Mouse (Mus musculus): ENCODE data around the gene Tdrd7. TPM values are rescaled to one million over a fixed set of nuclear protein-coding genes. Genes with fewer than 3 reads are reported as not detected.
A peak's percentile ranks its signal among the peaks of the same experiment; 100 is the strongest.

Tdrd7 gene
- polyA plus RNA-seq, 1 experiment from 2014 or later, result 11.9 TPM

GRCm38 (mm10) chr4:46042505-46042850 is 77.3 kb downstream of the Tdrd7 start:
- Histone ChIP-seq H3K4me2 (ENCODE audit: low read depth, low read length) (peak overlapping the region; percentile 80), H3K4me3 (ENCODE audit: low read depth, low read length) (peak overlapping the region; percentile 93), H3K4me1 (ENCODE audit: control insufficient read depth, low read depth, low read length) (peaks cover 30% of the 10 kb centered on the region), H3K9me3 (replicated peaks; ENCODE audit: control insufficient read depth, low read length) (no peaks in the 10 kb centered on the region), H3K27me3 (ENCODE audit: control insufficient read depth, insufficient read depth, low read depth, low read length) (peaks cover 12% of the 10 kb centered on the region; the same call in 1 of the 2 replicates), H3K36me3 (ENCODE audit: control insufficient read depth, insufficient read depth) (peaks cover 26% of the 10 kb centered on the region), H3K9ac (ENCODE audit: low read depth, low read length) (peak overlapping the region; percentile 92), H3K27ac (ENCODE audit: low read length) (peak overlapping the region; percentile 98)
- ATAC-seq (ENCODE audit: low read depth), result peak; percentile 42
- WGBS (ENCODE audit: insufficient replicate concordance), result 16% methylated on average over 5 of the region's 5 CpGs

GRCm38 (mm10) chr4:46043361-46043760 is 78.2 kb downstream of the Tdrd7 start:
- H3K4me3 ChIP-seq (ENCODE audit: low read depth, low read length), result peak overlapping the region; percentile 93; the same call in 1 of the 2 replicates
- no peaks in the 10 kb centered on the region for H3K9me3 ChIP-seq (replicated peaks; ENCODE audit: control insufficient read depth, low read length)
- peaks cover 30% of the 10 kb centered on the region for H3K4me1 ChIP-seq (ENCODE audit: control insufficient read depth, low read depth, low read length)
- 73% methylated on average over 8 of the region's 8 CpGs for WGBS (ENCODE audit: insufficient replicate concordance)
- ATAC-seq (ENCODE audit: low read depth), result no peak
- peak overlapping the region; percentile 92 for H3K9ac ChIP-seq (ENCODE audit: low read depth, low read length)
- peaks cover 9% of the 10 kb centered on the region; the same call in 1 of the 2 replicates for H3K27me3 ChIP-seq (ENCODE audit: control insufficient read depth, insufficient read depth, low read depth, low read length)
- H3K27ac ChIP-seq (ENCODE audit: low read length), result no peak overlapping the region
- peaks cover 30% of the 10 kb centered on the region for H3K36me3 ChIP-seq (ENCODE audit: control insufficient read depth, insufficient read depth)
- H3K4me2 ChIP-seq (ENCODE audit: low read depth, low read length), result peak overlapping the region; percentile 80

- Histone ChIP-seq H3K9me3 (replicated peaks; ENCODE audit: control insufficient read depth, low read length) (no peaks in the 10 kb centered on the region), H3K4me1 (ENCODE audit: control insufficient read depth, low read depth, low read length) (peaks cover 18% of the 10 kb centered on the region), H3K36me3 (ENCODE audit: control insufficient read depth, insufficient read depth) (peaks cover 65% of the 10 kb centered on the region), H3K4me2 (ENCODE audit: low read depth, low read length) (no peak overlapping the region), H3K4me3 (ENCODE audit: low read depth, low read length) (no peak overlapping the region), H3K27me3 (ENCODE audit: control insufficient read depth, insufficient read depth, low read depth, low read length) (no peaks in the 10 kb centered on the region), H3K9ac (ENCODE audit: low read depth, low read length) (no peak overlapping the region), H3K27ac (ENCODE audit: low read length) (no peak overlapping the region)
- WGBS (ENCODE audit: insufficient replicate concordance), result 80% methylated on average over 4 of the region's 4 CpGs
- ATAC-seq (ENCODE audit: low read depth), result no peak
Observed at GRCm38 (mm10) chr4:46047971-46048370, 82.8 kb downstream of the Tdrd7 start.

GRCm38 (mm10) chr4:46048418-46048817 is 83.3 kb downstream of the Tdrd7 start:
- no peak overlapping the region for H3K27ac ChIP-seq (ENCODE audit: low read length)
- H3K27me3 ChIP-seq (ENCODE audit: control insufficient read depth, insufficient read depth, low read depth, low read length), result no peaks in the 10 kb centered on the region
- H3K36me3 ChIP-seq (ENCODE audit: control insufficient read depth, insufficient read depth), result peaks cover 62% of the 10 kb centered on the region
- H3K4me2 ChIP-seq (ENCODE audit: low read depth, low read length), result no peak overlapping the region
- H3K9me3 ChIP-seq (replicated peaks; ENCODE audit: control insufficient read depth, low read length), result no peaks in the 10 kb centered on the region
- no peak for ATAC-seq (ENCODE audit: low read depth)
- peaks cover 13% of the 10 kb centered on the region for H3K4me1 ChIP-seq (ENCODE audit: control insufficient read depth, low read depth, low read length)
- 88% methylated on average over 7 of the region's 7 CpGs for WGBS (ENCODE audit: insufficient replicate concordance)
- no peak overlapping the region for H3K9ac ChIP-seq (ENCODE audit: low read depth, low read length)
- no peak overlapping the region for H3K4me3 ChIP-seq (ENCODE audit: low read depth, low read length)

GRCm38 (mm10) chr4:46053323-46054107 is 88.4 kb downstream of the Tdrd7 start:
- no peaks in the 10 kb centered on the region; the same call in 1 of the 2 replicates for H3K4me1 ChIP-seq (ENCODE audit: control insufficient read depth, low read depth, low read length)
- H3K27ac ChIP-seq (ENCODE audit: low read length), result no peak overlapping the region
- 90% methylated on average over 9 of the region's 9 CpGs for WGBS (ENCODE audit: insufficient replicate concordance)
- no peak for ATAC-seq (ENCODE audit: low read depth)
- H3K27me3 ChIP-seq (ENCODE audit: control insufficient read depth, insufficient read depth, low read depth, low read length), result no peaks in the 10 kb centered on the region
- H3K9me3 ChIP-seq (replicated peaks; ENCODE audit: control insufficient read depth, low read length), result no peaks in the 10 kb centered on the region
- no peak overlapping the region for H3K4me2 ChIP-seq (ENCODE audit: low read depth, low read length)
- H3K36me3 ChIP-seq (ENCODE audit: control insufficient read depth, insufficient read depth), result peaks cover 51% of the 10 kb centered on the region
- H3K4me3 ChIP-seq (ENCODE audit: low read depth, low read length), result no peak overlapping the region
- H3K9ac ChIP-seq (ENCODE audit: low read depth, low read length), result no peak overlapping the region

- no peak for ATAC-seq (ENCODE audit: low read depth)
- Histone ChIP-seq H3K27ac (ENCODE audit: low read length) (no peak overlapping the region), H3K36me3 (ENCODE audit: control insufficient read depth, insufficient read depth) (peaks cover 28% of the 10 kb centered on the region), H3K4me2 (ENCODE audit: low read depth, low read length) (no peak overlapping the region), H3K4me1 (ENCODE audit: control insufficient read depth, low read depth, low read length) (no peaks in the 10 kb centered on the region; the same call in 1 of the 2 replicates), H3K9ac (ENCODE audit: low read depth, low read length) (no peak overlapping the region), H3K4me3 (ENCODE audit: low read depth, low read length) (no peak overlapping the region), H3K27me3 (ENCODE audit: control insufficient read depth, insufficient read depth, low read depth, low read length) (no peaks in the 10 kb centered on the region), H3K9me3 (replicated peaks; ENCODE audit: control insufficient read depth, low read length) (no peaks in the 10 kb centered on the region)
- 90% methylated on average over 5 of the region's 5 CpGs for WGBS (ENCODE audit: insufficient replicate concordance)
Observed at GRCm38 (mm10) chr4:46056163-46056562, 91.0 kb downstream of the Tdrd7 start.

GRCm38 (mm10) chr4:46061259-46061962 is 96.3 kb downstream of the Tdrd7 start:
- no peak overlapping the region for H3K27ac ChIP-seq (ENCODE audit: low read length)
- H3K9ac ChIP-seq (ENCODE audit: low read depth, low read length), result no peak overlapping the region
- no peak overlapping the region for H3K4me3 ChIP-seq (ENCODE audit: low read depth, low read length)
- H3K27me3 ChIP-seq (ENCODE audit: control insufficient read depth, insufficient read depth, low read depth, low read length), result no peaks in the 10 kb centered on the region
- no peaks in the 10 kb centered on the region for H3K4me1 ChIP-seq (ENCODE audit: control insufficient read depth, low read depth, low read length)
- peaks cover 43% of the 10 kb centered on the region for H3K36me3 ChIP-seq (ENCODE audit: control insufficient read depth, insufficient read depth)
- 84% methylated on average over 12 of the region's 12 CpGs for WGBS (ENCODE audit: insufficient replicate concordance)
- H3K4me2 ChIP-seq (ENCODE audit: low read depth, low read length), result no peak overlapping the region
- no peaks in the 10 kb centered on the region for H3K9me3 ChIP-seq (replicated peaks; ENCODE audit: control insufficient read depth, low read length)
- no peak for ATAC-seq (ENCODE audit: low read depth)

GRCm38 (mm10) chr4:46063841-46064240 is 98.7 kb downstream of the Tdrd7 start:
- Histone ChIP-seq H3K36me3 (ENCODE audit: control insufficient read depth, insufficient read depth) (peaks cover 48% of the 10 kb centered on the region), H3K4me3 (ENCODE audit: low read depth, low read length) (no peak overlapping the region), H3K9me3 (replicated peaks; ENCODE audit: control insufficient read depth, low read length) (no peaks in the 10 kb centered on the region), H3K4me1 (ENCODE audit: control insufficient read depth, low read depth, low read length) (no peaks in the 10 kb centered on the region), H3K27me3 (ENCODE audit: control insufficient read depth, insufficient read depth, low read depth, low read length) (no peaks in the 10 kb centered on the region), H3K27ac (ENCODE audit: low read length) (no peak overlapping the region), H3K4me2 (ENCODE audit: low read depth, low read length) (no peak overlapping the region), H3K9ac (ENCODE audit: low read depth, low read length) (no peak overlapping the region)
- 67% methylated on average over 4 of the region's 4 CpGs for WGBS (ENCODE audit: insufficient replicate concordance)
- ATAC-seq (ENCODE audit: low read depth), result no peak

GRCm38 (mm10) chr4:46064263-46064662 is 99.1 kb downstream of the Tdrd7 start:
- H3K36me3 ChIP-seq (ENCODE audit: control insufficient read depth, insufficient read depth), result peaks cover 48% of the 10 kb centered on the region
- H3K4me2 ChIP-seq (ENCODE audit: low read depth, low read length), result no peak overlapping the region
- 65% methylated on average over 8 of the region's 8 CpGs for WGBS (ENCODE audit: insufficient replicate concordance)
- ATAC-seq (ENCODE audit: low read depth), result no peak
- H3K9me3 ChIP-seq (replicated peaks; ENCODE audit: control insufficient read depth, low read length), result no peaks in the 10 kb centered on the region
- H3K9ac ChIP-seq (ENCODE audit: low read depth, low read length), result no peak overlapping the region
- H3K27ac ChIP-seq (ENCODE audit: low read length), result no peak overlapping the region
- no peaks in the 10 kb centered on the region for H3K4me1 ChIP-seq (ENCODE audit: control insufficient read depth, low read depth, low read length)
- no peaks in the 10 kb centered on the region for H3K27me3 ChIP-seq (ENCODE audit: control insufficient read depth, insufficient read depth, low read depth, low read length)
- H3K4me3 ChIP-seq (ENCODE audit: low read depth, low read length), result no peak overlapping the region
